Mouse (Mus musculus): ENCODE results near the gene Efcab3. TPM values are rescaled to one million over a fixed set of nuclear protein-coding genes. Genes with fewer than 3 reads are reported as not detected.

Efcab3 gene
- polyA plus RNA-seq, 1 experiment from 2014 or later: not detected

DNA sequence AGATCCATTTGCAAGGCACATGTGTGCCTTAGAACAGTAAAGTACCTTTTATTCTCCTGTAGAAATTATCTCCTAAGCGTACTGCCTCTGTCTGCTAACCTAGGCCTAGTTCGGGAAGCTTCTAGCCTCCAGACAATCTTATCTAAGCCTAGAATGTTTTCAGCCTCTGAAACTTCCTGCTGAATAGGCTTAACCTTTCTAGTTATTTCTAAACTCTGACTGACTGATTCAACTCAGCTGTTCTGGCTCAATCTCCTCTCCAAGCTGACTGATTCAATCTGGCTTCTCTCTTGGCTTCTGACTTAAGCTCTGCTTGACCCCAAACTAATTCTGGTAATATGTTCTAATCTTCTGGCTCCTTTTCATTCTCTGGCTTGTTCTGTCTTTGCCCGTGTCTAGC, 86.0 kb downstream of the Efcab3 start:
- no peak overlapping the region for H3K4me2 ChIP-seq (replicated peaks)
- no peak overlapping the region for H3K9ac ChIP-seq
- H3K9me3 ChIP-seq (replicated peaks): no peaks in the 10 kb centered on the region
- H3K27me3 ChIP-seq: no peaks in the 10 kb centered on the region
- no peak overlapping the region for H3K4me3 ChIP-seq (replicated peaks)
- no peaks in the 10 kb centered on the region for H3K36me3 ChIP-seq
- 69% methylated on average over 3 of the region's 3 CpGs for WGBS
- no peak overlapping the region for H3K27ac ChIP-seq (replicated peaks)
- ATAC-seq (ENCODE audit: insufficient number of reproducible peaks, low FRiP score, low TSS enrichment, low read depth): no peak
- H3K4me1 ChIP-seq: peaks cover 19% of the 10 kb centered on the region; the same call in 1 of the 2 replicates

DNA sequence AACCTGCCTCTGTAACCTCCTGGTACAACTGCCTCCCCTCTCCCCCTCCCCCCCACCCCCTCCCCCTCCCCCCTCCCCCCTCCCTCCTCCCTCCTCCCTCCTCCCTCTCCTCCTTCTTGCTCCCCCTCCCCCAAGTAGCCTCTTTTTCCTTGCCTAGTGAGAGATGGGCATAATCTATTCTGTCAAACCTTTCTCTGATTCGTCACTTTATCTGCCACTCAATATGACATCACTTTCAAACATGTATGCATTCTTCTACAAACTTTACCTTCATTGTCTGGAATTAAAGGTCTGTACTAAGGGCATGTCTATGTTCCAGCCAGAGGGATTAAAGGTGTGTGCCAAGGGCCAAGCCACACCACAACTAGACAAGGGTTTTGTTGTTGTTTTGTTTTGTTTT, 86.4 kb downstream of the Efcab3 start:
- no peak overlapping the region for H3K9ac ChIP-seq
- H3K4me3 ChIP-seq (replicated peaks): no peak overlapping the region
- 90% methylated on average over 1 of the region's 1 CpGs for WGBS
- no peak overlapping the region for H3K27ac ChIP-seq (replicated peaks)
- H3K36me3 ChIP-seq: no peaks in the 10 kb centered on the region
- H3K4me1 ChIP-seq: peaks cover 19% of the 10 kb centered on the region; the same call in 1 of the 2 replicates
- H3K27me3 ChIP-seq: no peaks in the 10 kb centered on the region
- H3K4me2 ChIP-seq (replicated peaks): no peak overlapping the region
- ATAC-seq (ENCODE audit: insufficient number of reproducible peaks, low FRiP score, low TSS enrichment, low read depth): no peak
- no peaks in the 10 kb centered on the region for H3K9me3 ChIP-seq (replicated peaks)

DNA sequence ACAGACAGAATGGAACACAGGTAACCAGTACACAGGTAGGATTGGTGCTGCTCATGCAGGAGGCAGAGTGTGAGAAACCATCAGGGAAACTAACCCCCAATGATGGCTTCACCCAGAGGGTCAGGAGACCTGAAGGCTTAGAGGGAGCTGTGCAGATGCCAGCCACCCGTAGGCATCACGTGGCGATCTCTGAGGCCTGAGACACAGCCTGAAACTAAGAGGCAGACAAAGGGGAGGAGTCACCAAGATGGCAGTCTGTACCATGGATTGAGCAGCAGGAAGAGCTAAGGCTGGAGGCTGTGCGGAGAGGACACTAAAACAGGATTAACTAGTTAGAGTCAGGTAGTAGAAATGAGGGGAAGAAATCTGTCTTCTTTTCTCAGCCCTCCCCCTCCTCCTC, 87.3 kb downstream of the Efcab3 start:
- no peaks in the 10 kb centered on the region for H3K27me3 ChIP-seq
- H3K36me3 ChIP-seq: no peaks in the 10 kb centered on the region
- H3K4me3 ChIP-seq (replicated peaks): no peak overlapping the region
- WGBS: 33% methylated on average over 4 of the region's 4 CpGs
- no peak overlapping the region for H3K4me2 ChIP-seq (replicated peaks)
- peaks cover 19% of the 10 kb centered on the region; the same call in 1 of the 2 replicates for H3K4me1 ChIP-seq
- no peak for ATAC-seq (ENCODE audit: insufficient number of reproducible peaks, low FRiP score, low TSS enrichment, low read depth)
- H3K27ac ChIP-seq (replicated peaks): no peak overlapping the region
- H3K9ac ChIP-seq: no peak overlapping the region
- no peaks in the 10 kb centered on the region for H3K9me3 ChIP-seq (replicated peaks)

DNA sequence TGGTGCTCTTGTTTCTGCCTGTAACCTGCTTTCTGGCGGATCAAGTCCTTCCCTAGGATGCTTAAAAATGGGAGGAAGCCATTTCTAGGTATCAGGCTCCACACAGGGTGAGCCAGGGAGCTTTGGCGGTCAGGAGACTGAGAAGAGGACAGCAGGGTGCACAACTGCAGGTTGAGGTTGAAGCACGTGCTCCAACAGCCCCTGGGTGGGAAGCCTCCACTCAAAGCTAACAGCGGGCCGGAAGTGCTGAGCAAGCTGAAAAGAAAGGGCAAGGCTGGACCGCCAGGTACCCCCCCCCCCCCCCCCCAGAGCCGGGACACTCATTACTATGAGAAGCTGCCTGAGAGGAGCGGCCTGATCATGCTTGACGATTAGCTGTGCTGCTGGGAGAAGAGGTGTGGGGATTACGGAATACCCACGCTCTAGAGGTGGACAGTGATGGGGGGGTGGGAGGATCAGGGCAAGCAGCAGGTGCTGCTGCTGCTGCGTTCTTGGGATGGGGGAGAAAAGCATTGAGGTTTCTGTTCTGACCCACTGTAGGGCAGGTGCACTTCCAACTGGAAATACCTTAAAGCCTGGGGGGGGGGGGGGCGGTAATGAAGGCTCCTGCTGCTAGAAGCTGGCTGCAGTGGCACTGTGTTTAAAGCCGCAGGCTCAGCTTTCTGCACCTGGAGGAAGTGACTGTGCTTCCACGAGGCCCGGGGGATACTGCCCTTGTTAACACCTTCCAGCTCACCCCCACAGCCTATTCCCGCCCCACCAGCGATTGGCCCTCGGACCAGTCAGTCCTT, 88.0 kb downstream of the Efcab3 start:
- Histone ChIP-seq H3K4me3 (replicated peaks) (no peak overlapping the region), H3K27ac (replicated peaks) (no peak overlapping the region), H3K9ac (no peak overlapping the region), H3K4me1 (peaks cover 19% of the 10 kb centered on the region; the same call in 1 of the 2 replicates), H3K9me3 (replicated peaks) (no peaks in the 10 kb centered on the region), H3K36me3 (no peaks in the 10 kb centered on the region), H3K27me3 (no peaks in the 10 kb centered on the region), H3K4me2 (replicated peaks) (0 out of 2 replicates have a peak overlapping the region, but pooled peaks have one; percentile 10)
- ATAC-seq (ENCODE audit: insufficient number of reproducible peaks, low FRiP score, low TSS enrichment, low read depth): no peak
- 18% methylated on average over 19 of the region's 19 CpGs for WGBS

DNA sequence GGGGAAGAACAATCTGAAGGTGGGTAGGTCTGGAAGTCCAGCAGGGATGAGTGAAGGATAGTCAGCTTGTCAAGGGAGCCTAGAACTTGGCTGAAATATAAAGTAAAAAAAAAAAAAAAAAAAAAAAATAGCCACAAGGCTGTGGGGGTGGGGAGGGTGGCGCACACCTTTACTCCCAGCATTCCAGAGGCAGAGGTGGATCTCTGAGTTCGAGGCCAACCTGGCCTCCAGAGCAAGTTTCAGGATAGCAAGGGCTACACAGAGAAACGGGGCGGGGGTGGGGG, 88.6 kb downstream of the Efcab3 start:
- no peak overlapping the region for H3K4me2 ChIP-seq (replicated peaks)
- no peaks in the 10 kb centered on the region for H3K27me3 ChIP-seq
- WGBS: 100% methylated on average over 1 of the region's 4 CpGs
- no peak overlapping the region for H3K27ac ChIP-seq (replicated peaks)
- H3K9ac ChIP-seq: no peak overlapping the region
- ATAC-seq (ENCODE audit: insufficient number of reproducible peaks, low FRiP score, low TSS enrichment, low read depth): no peak
- peaks cover 19% of the 10 kb centered on the region; the same call in 1 of the 2 replicates for H3K4me1 ChIP-seq
- no peaks in the 10 kb centered on the region for H3K9me3 ChIP-seq (replicated peaks)
- H3K36me3 ChIP-seq: no peaks in the 10 kb centered on the region
- H3K4me3 ChIP-seq (replicated peaks): no peak overlapping the region

DNA sequence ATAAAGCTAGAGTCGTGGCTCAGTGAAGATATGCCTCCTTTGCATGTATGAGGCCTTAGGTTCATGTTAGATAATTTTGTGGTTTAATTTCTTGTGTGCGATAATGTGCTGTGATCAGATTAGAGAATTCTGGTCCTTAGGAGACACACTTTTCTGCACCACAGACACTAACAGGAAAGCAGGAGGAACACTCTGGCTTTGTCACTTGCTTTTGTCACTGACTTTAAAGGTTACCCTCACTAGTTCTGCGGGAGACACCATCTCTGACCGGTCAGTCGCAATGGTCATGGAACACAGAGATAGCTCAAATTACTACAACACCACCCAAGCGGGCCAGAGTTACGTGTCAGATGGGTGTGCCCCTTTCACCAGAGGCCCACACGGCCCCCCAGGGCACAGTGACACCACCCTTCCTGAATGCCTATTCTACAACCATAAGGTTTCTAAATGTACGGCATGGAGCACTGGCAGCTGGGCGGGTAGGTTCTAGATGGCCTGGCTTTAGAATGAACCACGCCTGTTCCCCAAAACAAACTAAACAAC, 89.0 kb downstream of the Efcab3 start:
- H3K9ac ChIP-seq: no peak overlapping the region
- no peaks in the 10 kb centered on the region for H3K36me3 ChIP-seq
- no peak overlapping the region for H3K27ac ChIP-seq (replicated peaks)
- ATAC-seq (ENCODE audit: insufficient number of reproducible peaks, low FRiP score, low TSS enrichment, low read depth): no peak
- H3K4me1 ChIP-seq: peaks cover 19% of the 10 kb centered on the region; the same call in 1 of the 2 replicates
- H3K27me3 ChIP-seq: no peaks in the 10 kb centered on the region
- H3K4me3 ChIP-seq (replicated peaks): no peak overlapping the region
- no peak overlapping the region for H3K4me2 ChIP-seq (replicated peaks)
- 51% methylated on average over 11 of the region's 11 CpGs for WGBS
- no peaks in the 10 kb centered on the region for H3K9me3 ChIP-seq (replicated peaks)

DNA sequence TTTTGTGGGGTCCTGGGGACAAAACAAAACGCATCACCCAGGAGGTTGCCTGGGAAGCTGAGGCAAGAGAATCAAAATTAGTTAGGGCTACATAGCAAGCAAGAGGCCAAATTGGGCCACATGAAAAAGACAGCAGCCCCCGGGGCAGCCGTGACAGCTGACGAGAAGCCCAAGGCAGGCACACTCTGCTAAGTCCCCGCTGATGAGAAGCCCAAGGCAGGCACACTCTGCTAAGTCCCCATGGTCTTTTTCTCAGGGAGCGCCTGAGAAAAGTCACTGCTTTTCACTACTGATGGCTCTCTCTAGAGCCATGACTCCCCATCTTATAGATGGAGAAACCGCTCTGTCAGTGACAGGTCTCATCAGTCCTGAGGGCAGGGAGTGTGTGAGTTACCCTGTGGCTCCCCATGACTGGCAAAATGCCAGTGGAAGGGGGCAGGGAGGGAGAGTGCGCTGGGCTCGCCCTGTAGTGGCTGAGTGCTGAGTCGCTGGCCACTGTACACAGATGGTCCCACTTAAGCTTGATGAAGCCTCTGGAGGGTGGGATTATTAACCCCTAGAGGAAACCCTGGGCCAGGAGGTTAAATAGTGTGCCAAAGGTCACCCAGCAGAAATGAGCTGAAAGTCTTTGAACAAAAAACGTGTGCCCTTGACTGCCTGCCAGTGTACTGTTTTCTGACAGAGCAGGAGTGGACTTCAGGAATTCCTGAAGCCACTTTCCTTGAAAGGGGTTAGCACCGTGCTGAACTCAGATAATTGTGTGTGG, 89.9 kb downstream of the Efcab3 start:
- no peak overlapping the region for H3K9ac ChIP-seq
- WGBS: 8% methylated on average over 12 of the region's 12 CpGs
- peaks cover 19% of the 10 kb centered on the region; the same call in 1 of the 2 replicates for H3K4me1 ChIP-seq
- ATAC-seq (ENCODE audit: insufficient number of reproducible peaks, low FRiP score, low TSS enrichment, low read depth): 0 out of 2 replicates have a peak, but pooled peaks have one; percentile 72
- H3K27me3 ChIP-seq: no peaks in the 10 kb centered on the region
- H3K4me3 ChIP-seq (replicated peaks): no peak overlapping the region
- H3K36me3 ChIP-seq: no peaks in the 10 kb centered on the region
- H3K4me2 ChIP-seq (replicated peaks): no peak overlapping the region
- H3K9me3 ChIP-seq (replicated peaks): no peaks in the 10 kb centered on the region
- H3K27ac ChIP-seq (replicated peaks): no peak overlapping the region

DNA sequence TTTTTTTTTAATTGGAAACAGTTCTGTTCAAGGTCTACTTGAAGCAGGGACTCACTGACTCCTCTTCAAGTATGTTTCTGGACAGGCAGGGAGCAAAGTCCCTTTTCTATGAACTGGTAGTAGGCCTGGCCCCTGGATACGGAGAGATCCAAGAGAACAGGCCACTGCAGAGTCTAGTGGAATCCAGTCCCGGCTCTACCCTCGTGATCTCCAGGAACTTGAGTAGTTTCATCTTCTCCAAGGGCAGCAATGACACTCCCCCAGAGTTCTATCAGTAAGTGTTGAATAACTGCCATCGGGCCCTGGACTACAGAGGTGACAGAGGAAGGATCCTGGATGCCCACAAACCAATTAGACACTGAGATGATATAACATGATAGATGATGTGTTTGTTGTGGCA, 92.5 kb downstream of the Efcab3 start:
- ATAC-seq (ENCODE audit: insufficient number of reproducible peaks, low FRiP score, low TSS enrichment, low read depth): no peak
- H3K4me2 ChIP-seq (replicated peaks): no peak overlapping the region
- WGBS: 34% methylated on average over 4 of the region's 4 CpGs
- no peaks in the 10 kb centered on the region for H3K36me3 ChIP-seq
- no peak overlapping the region for H3K9ac ChIP-seq
- no peak overlapping the region for H3K4me3 ChIP-seq (replicated peaks)
- H3K4me1 ChIP-seq: peaks cover 19% of the 10 kb centered on the region; the same call in 1 of the 2 replicates
- H3K27me3 ChIP-seq: no peaks in the 10 kb centered on the region
- H3K27ac ChIP-seq (replicated peaks): no peak overlapping the region
- H3K9me3 ChIP-seq (replicated peaks): no peaks in the 10 kb centered on the region

DNA sequence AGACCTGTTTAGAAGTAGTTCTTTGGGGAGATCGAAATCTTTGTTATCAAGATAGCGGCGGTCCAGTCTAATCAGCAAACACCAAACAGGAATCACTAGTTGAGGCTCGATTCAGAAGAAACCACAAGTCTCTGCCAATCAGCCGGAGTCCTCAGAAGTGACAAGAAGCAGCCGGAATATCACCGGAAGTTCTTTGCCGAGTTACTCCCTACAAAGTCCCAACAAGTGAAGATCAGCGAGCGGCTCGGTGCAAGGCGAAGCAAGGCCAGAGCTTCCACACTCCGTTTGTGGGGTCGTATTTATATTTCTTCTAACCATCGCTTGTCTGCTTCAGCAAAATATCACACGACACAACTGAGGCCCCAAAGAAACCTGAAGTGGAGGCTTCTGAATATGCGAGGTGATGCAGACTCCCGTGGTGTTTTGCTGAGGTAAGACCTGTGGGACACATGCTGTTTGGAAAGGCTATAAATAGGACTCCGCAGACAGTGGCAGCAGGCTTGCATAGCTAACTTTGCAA, 93.4 kb downstream of the Efcab3 start:
- ATAC-seq (ENCODE audit: insufficient number of reproducible peaks, low FRiP score, low TSS enrichment, low read depth): no peak
- Histone ChIP-seq H3K4me2 (replicated peaks) (no peak overlapping the region), H3K4me3 (replicated peaks) (no peak overlapping the region), H3K9me3 (replicated peaks) (no peaks in the 10 kb centered on the region), H3K9ac (no peak overlapping the region), H3K27me3 (no peaks in the 10 kb centered on the region), H3K36me3 (no peaks in the 10 kb centered on the region), H3K27ac (replicated peaks) (no peak overlapping the region), H3K4me1 (peaks cover 12% of the 10 kb centered on the region; the same call in 1 of the 2 replicates)
- WGBS: 82% methylated on average over 19 of the region's 19 CpGs

DNA sequence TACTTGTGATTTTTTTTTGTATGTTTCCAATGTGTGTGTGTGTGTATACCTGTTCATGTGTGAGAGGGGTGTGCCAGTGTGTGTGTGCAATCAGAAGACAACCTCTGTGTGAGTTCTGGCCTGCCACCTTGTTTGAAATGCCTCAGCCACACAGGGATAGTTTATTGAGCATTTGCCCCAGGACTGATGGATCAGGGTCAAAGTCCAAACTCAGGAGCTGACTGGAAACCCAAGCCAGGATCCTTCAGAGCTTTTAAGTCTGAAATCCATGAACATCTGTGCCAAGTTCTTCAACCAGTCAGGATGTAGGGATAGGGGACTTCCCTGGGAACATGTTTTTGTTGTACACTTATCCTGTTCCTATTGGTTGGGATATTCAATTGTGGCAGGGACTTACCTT, 94.7 kb downstream of the Efcab3 start:
- no peak overlapping the region for H3K4me3 ChIP-seq (replicated peaks)
- H3K27ac ChIP-seq (replicated peaks): no peak overlapping the region
- H3K36me3 ChIP-seq: no peaks in the 10 kb centered on the region
- H3K9me3 ChIP-seq (replicated peaks): no peaks in the 10 kb centered on the region
- no peak for ATAC-seq (ENCODE audit: insufficient number of reproducible peaks, low FRiP score, low TSS enrichment, low read depth)
- peaks cover 9% of the 10 kb centered on the region; the same call in 1 of the 2 replicates for H3K4me1 ChIP-seq
- H3K9ac ChIP-seq: no peak overlapping the region
- H3K4me2 ChIP-seq (replicated peaks): no peak overlapping the region
- no peaks in the 10 kb centered on the region for H3K27me3 ChIP-seq

DNA sequence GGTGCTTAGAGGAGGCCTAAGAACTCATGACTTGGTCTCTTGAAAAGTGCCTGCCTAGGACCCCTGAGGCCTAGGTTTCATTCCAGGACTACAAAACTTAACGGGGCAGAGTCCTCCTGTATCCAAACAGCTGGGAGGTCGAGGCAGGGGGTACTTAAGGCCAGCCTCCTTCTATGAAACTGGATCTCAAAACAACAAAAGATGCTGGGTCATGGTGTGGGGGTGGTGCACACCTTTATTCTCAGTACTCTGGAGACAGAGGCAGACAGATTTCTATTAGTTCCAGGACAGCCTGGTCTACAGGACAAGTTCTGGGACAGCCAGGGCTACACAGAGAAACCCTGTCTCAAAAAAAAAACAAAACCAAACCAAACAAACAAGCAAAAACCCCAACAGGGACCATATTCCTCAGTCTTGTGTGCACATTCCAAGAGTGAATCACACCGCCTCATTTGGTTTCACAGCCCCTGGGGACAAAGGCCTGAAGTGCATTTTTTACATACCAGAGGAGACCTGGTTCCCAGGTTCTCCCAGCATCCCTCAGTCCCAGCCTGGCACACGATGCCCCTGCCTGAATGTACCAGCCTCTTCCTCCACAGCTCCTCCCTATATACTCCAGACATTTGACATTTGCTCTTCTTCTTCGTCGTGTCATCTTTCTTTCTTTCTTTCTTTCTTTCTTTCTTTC, 96.4 kb downstream of the Efcab3 start:
- WGBS: 50% methylated on average over 6 of the region's 6 CpGs
- no peak overlapping the region for H3K4me3 ChIP-seq (replicated peaks)
- H3K4me1 ChIP-seq: no peaks in the 10 kb centered on the region
- ATAC-seq (ENCODE audit: insufficient number of reproducible peaks, low FRiP score, low TSS enrichment, low read depth): no peak
- no peak overlapping the region for H3K4me2 ChIP-seq (replicated peaks)
- H3K9me3 ChIP-seq (replicated peaks): peaks cover 5% of the 10 kb centered on the region; the same call in 1 of the 2 replicates
- no peaks in the 10 kb centered on the region for H3K27me3 ChIP-seq
- H3K27ac ChIP-seq (replicated peaks): no peak overlapping the region
- no peak overlapping the region for H3K9ac ChIP-seq
- H3K36me3 ChIP-seq: no peaks in the 10 kb centered on the region
